Mouse (Mus musculus): Measurements from ENCODE around the gene Glt8d2. TPM values are rescaled to one million over a fixed set of nuclear protein-coding genes. Genes with fewer than 3 reads are reported as not detected.

Glt8d2 gene
- 3.0 and 4.1 TPM in 2 replicates for polyA plus RNA-seq (2015; fragmentation: Nextera tagmentation; extraction: Ambion mirVana)

GRCm38 (mm10) chr10:82690494-82690893 is at the start of gene Glt8d2:
Gene Glt8d2, minus strand, starts transcription at chr10:82690650.
- Histone ChIP-seq H3K27me3 (ENCODE audit: insufficient read depth, low read length) (no peaks in the 10 kb centered on the region), H3K4me2 (replicated peaks; ENCODE audit: low read depth, low read length) (peak within 1 kb of the TSS; percentile 46), H3K9me3 (ENCODE audit: low read length) (no peaks in the 10 kb centered on the region), H3K9ac (replicated peaks; ENCODE audit: low read length) (peak within 1 kb of the TSS; percentile 52), H3K27ac (ENCODE audit: low read length) (no peak within 1 kb of the TSS), H3K36me3 (ENCODE audit: insufficient read depth, low read length) (no peaks in the 10 kb centered on the region), H3K4me1 (ENCODE audit: insufficient read depth, low read length) (no peaks in the 10 kb centered on the region), H3K4me3 (ENCODE audit: low read length) (peak within 1 kb of the TSS; percentile 28)
- ATAC-seq (ENCODE audit: low FRiP score, low TSS enrichment), result peak; percentile 86
- WGBS, result 3% methylated on average over 14 of the region's 14 CpGs

DNA sequence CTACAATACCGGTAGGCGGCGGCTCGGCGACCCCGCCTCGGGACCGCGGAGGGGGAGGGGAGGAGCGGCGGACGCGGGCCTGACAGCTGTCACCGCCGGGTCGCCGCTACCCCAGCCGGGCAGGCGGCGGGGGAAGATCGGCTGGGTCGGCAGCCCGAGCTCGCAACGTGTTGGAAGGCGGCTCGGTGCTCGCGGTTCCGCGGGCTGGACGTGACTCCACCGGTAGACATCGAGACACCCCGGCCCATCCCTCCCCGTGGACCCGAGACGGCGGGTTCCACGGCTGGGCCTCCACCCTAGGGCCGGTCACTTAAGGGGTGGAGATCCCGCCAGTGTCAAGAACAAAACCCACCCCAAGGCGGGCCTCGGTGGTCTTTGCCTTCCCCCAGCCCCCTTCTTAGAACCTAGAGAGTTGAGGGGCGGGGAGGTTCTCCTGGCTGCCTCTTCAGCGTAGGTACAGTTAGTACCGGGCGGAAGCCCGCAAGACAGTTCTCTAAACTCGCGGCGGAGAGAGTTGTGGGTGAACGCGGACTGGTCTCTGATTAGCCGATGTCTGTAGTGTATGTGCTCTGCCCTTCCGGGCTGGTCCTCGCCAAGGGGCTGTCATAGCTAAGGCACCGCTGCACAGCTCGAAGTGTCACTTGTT is 9.0 kb upstream of the Glt8d2 start:
- WGBS, result under 1% methylated on average over 51 of the region's 59 CpGs
- Histone ChIP-seq H3K4me2 (replicated peaks; ENCODE audit: low read depth, low read length) (peak overlapping the region; percentile 85), H3K27ac (ENCODE audit: low read length) (peak overlapping the region; percentile 34; the same call in 1 of the 2 replicates), H3K4me3 (ENCODE audit: low read length) (peak overlapping the region; percentile 96), H3K36me3 (ENCODE audit: insufficient read depth, low read length) (peaks cover 6% of the 10 kb centered on the region; the same call in 1 of the 2 replicates), H3K4me1 (ENCODE audit: insufficient read depth, low read length) (peaks cover 27% of the 10 kb centered on the region), H3K9me3 (ENCODE audit: low read length) (no peaks in the 10 kb centered on the region), H3K9ac (replicated peaks; ENCODE audit: low read length) (peak overlapping the region; percentile 81), H3K27me3 (ENCODE audit: insufficient read depth, low read length) (no peaks in the 10 kb centered on the region)
- peak; percentile 62 for ATAC-seq (ENCODE audit: low FRiP score, low TSS enrichment)

DNA sequence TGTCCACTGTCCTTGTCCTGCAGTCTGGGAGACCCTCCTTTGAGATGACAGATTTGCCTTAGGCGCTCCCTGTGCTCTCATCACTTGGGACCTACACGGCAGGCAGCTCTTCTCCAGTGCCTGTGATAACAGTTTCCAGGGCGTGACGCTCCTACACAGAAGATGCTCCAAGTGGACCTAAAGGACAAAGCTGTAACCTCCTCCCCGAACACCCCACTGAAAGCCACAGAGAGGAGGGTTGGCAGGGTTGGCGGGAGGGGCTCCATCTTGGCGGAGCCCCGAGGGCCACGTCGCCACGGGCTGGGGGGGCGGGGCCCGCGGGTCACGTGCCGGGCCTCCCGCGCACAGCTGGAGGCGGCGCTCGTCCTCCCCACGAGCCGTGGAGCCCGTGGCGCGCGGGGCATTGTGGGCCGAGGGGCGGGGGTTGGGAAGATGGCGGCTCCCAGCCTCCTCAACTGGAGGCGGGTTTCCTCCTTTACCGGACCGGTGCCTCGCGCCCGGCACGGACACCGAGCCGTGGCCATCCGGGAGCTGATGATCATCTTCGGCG is 8.3 kb upstream of the Glt8d2 start:
- no peaks in the 10 kb centered on the region for H3K9me3 ChIP-seq (ENCODE audit: low read length)
- H3K9ac ChIP-seq (replicated peaks; ENCODE audit: low read length), result peak overlapping the region; percentile 81
- no peaks in the 10 kb centered on the region for H3K27me3 ChIP-seq (ENCODE audit: insufficient read depth, low read length)
- peak overlapping the region; percentile 41; the same call in 1 of the 2 replicates for H3K27ac ChIP-seq (ENCODE audit: low read length)
- under 1% methylated on average over 39 of the region's 42 CpGs for WGBS
- H3K4me1 ChIP-seq (ENCODE audit: insufficient read depth, low read length), result peaks cover 27% of the 10 kb centered on the region
- H3K4me2 ChIP-seq (replicated peaks; ENCODE audit: low read depth, low read length), result peak overlapping the region; percentile 85
- peak overlapping the region; percentile 96 for H3K4me3 ChIP-seq (ENCODE audit: low read length)
- H3K36me3 ChIP-seq (ENCODE audit: insufficient read depth, low read length), result peaks cover 3% of the 10 kb centered on the region; the same call in 1 of the 2 replicates
- peak; percentile 95 for ATAC-seq (ENCODE audit: low FRiP score, low TSS enrichment)

GRCm38 (mm10) chr10:82697305-82697898 is 7.0 kb upstream of the Glt8d2 start:
- 72% methylated on average over 3 of the region's 3 CpGs for WGBS
- Histone ChIP-seq H3K27ac (ENCODE audit: low read length) (0 out of 2 replicates have a peak overlapping the region, but pooled peaks have one; percentile 30), H3K9me3 (ENCODE audit: low read length) (no peaks in the 10 kb centered on the region), H3K4me2 (replicated peaks; ENCODE audit: low read depth, low read length) (no peak overlapping the region), H3K4me3 (ENCODE audit: low read length) (no peak overlapping the region), H3K27me3 (ENCODE audit: insufficient read depth, low read length) (no peaks in the 10 kb centered on the region), H3K4me1 (ENCODE audit: insufficient read depth, low read length) (peaks cover 27% of the 10 kb centered on the region), H3K36me3 (ENCODE audit: insufficient read depth, low read length) (peaks cover 3% of the 10 kb centered on the region; the same call in 1 of the 2 replicates), H3K9ac (replicated peaks; ENCODE audit: low read length) (no peak overlapping the region)
- ATAC-seq (ENCODE audit: low FRiP score, low TSS enrichment), result no peak

- H3K36me3 ChIP-seq (ENCODE audit: insufficient read depth, low read length), result 0 out of 2 replicates have a peak, but pooled peaks cover 3% of the 10 kb centered on the region
- H3K27me3 ChIP-seq (ENCODE audit: insufficient read depth, low read length), result no peaks in the 10 kb centered on the region
- H3K9me3 ChIP-seq (ENCODE audit: low read length), result no peaks in the 10 kb centered on the region
- no peak for ATAC-seq (ENCODE audit: low FRiP score, low TSS enrichment)
- no peak overlapping the region for H3K9ac ChIP-seq (replicated peaks; ENCODE audit: low read length)
- no peak overlapping the region for H3K4me3 ChIP-seq (ENCODE audit: low read length)
- no peak overlapping the region for H3K4me2 ChIP-seq (replicated peaks; ENCODE audit: low read depth, low read length)
- H3K4me1 ChIP-seq (ENCODE audit: insufficient read depth, low read length), result peaks cover 27% of the 10 kb centered on the region
- 62% methylated on average over 4 of the region's 4 CpGs for WGBS
- H3K27ac ChIP-seq (ENCODE audit: low read length), result 0 out of 2 replicates have a peak overlapping the region, but pooled peaks have one; percentile 14
These were observed 6.1 kb upstream of the Glt8d2 start for GRCm38 (mm10) chr10:82696453-82697079.

- H3K27me3 ChIP-seq (ENCODE audit: insufficient read depth, low read length), result no peaks in the 10 kb centered on the region
- H3K4me2 ChIP-seq (replicated peaks; ENCODE audit: low read depth, low read length), result no peak within 1 kb of the TSS
- no peak within 1 kb of the TSS for H3K9ac ChIP-seq (replicated peaks; ENCODE audit: low read length)
- WGBS, result 68% methylated on average over 5 of the region's 5 CpGs
- H3K27ac ChIP-seq (ENCODE audit: low read length), result 0 out of 2 replicates have a peak within 1 kb of the TSS, but pooled peaks have one; percentile 14
- no peaks in the 10 kb centered on the region for H3K36me3 ChIP-seq (ENCODE audit: insufficient read depth, low read length)
- ATAC-seq (ENCODE audit: low FRiP score, low TSS enrichment), result no peak
- peaks cover 27% of the 10 kb centered on the region for H3K4me1 ChIP-seq (ENCODE audit: insufficient read depth, low read length)
- no peaks in the 10 kb centered on the region for H3K9me3 ChIP-seq (ENCODE audit: low read length)
- no peak within 1 kb of the TSS for H3K4me3 ChIP-seq (ENCODE audit: low read length)
These were observed 5.5 kb upstream of the Glt8d2 start, which contains the start of gene Hcfc2 for GRCm38 (mm10) chr10:82695956-82696355. Gene Hcfc2, plus strand, starts transcription at chr10:82696160.

DNA sequence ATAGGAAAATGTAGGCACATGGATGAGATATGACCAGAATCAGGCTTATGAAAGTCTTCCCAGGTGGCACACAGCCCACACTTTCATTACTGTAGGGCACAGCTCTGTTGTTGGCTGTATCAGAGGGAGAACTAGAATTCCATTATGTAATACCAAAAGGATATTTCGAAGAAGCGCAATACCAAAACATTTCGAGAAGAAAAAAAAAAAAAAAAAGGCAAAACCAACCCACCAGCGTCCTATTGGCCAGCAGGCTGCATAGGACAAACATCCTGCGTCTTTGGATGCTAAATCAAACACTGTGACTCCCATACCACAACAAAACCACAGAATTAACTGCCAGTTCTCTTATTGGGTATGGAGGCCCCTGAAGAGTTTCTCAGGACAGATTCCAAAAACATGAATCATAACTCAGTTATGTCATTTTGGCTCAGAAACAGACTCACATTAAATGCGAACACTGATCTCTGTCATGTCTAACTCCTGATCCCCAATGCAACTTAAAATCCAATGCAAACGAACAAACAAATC is 704 bp downstream of the Glt8d2 start:
- H3K27ac ChIP-seq (ENCODE audit: low read length), result no peak overlapping the region
- no peaks in the 10 kb centered on the region for H3K27me3 ChIP-seq (ENCODE audit: insufficient read depth, low read length)
- WGBS, result 56% methylated on average over 7 of the region's 7 CpGs
- peak overlapping the region; percentile 52; the same call in 1 of the 2 replicates for H3K9ac ChIP-seq (replicated peaks; ENCODE audit: low read length)
- no peak for ATAC-seq (ENCODE audit: low FRiP score, low TSS enrichment)
- no peaks in the 10 kb centered on the region for H3K9me3 ChIP-seq (ENCODE audit: low read length)
- no peaks in the 10 kb centered on the region for H3K4me1 ChIP-seq (ENCODE audit: insufficient read depth, low read length)
- peak overlapping the region; percentile 28 for H3K4me3 ChIP-seq (ENCODE audit: low read length)
- no peaks in the 10 kb centered on the region for H3K36me3 ChIP-seq (ENCODE audit: insufficient read depth, low read length)
- H3K4me2 ChIP-seq (replicated peaks; ENCODE audit: low read depth, low read length), result peak overlapping the region; percentile 46

DNA sequence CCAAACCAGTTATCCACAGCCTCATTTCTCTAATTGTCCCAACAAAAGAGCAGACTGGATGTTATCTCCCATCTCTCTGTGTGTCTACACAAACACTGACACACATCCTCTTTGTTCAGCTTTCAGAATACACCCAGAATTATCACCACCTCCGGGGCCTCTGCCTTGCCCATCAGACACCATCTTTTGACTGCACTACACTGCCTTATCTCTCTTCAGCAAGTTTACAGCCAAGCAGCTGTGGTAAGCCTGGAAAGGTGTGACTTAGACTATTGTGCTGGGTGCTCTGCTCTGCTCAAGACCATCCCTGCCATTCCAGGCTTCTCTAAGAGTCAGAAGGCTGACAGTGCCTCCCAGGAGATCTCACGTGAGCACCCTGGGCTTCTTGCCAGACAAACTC is 5.0 kb downstream of the Glt8d2 start:
- Histone ChIP-seq H3K4me1 (ENCODE audit: insufficient read depth, low read length) (no peaks in the 10 kb centered on the region), H3K27ac (ENCODE audit: low read length) (no peak overlapping the region), H3K4me2 (replicated peaks; ENCODE audit: low read depth, low read length) (no peak overlapping the region), H3K36me3 (ENCODE audit: insufficient read depth, low read length) (no peaks in the 10 kb centered on the region), H3K27me3 (ENCODE audit: insufficient read depth, low read length) (no peaks in the 10 kb centered on the region), H3K9ac (replicated peaks; ENCODE audit: low read length) (no peak overlapping the region), H3K4me3 (ENCODE audit: low read length) (no peak overlapping the region), H3K9me3 (ENCODE audit: low read length) (no peaks in the 10 kb centered on the region)
- WGBS, result 66% methylated on average over 2 of the region's 2 CpGs
- ATAC-seq (ENCODE audit: low FRiP score, low TSS enrichment), result no peak

DNA sequence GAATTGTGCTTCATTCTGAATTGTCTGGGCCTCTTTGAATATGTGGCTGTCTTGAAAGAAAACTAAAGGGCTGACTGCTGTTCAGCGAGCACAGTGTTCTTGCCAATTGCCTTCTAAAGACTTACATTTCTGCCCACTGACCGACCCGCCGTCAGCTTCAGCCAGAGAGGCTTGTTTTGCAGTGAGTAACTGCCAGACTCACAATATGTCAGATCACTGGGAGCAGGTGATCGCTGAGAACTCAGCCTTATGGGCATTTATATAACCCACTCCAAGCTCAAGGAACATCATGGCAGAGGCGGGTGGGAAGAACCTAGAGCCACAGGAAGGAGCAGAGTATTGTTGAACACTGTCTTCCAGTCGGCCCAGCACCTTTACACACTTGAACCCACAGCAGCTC is 8.8 kb downstream of the Glt8d2 start:
- no peaks in the 10 kb centered on the region for H3K27me3 ChIP-seq (ENCODE audit: insufficient read depth, low read length)
- no peak overlapping the region for H3K27ac ChIP-seq (ENCODE audit: low read length)
- no peak overlapping the region for H3K4me2 ChIP-seq (replicated peaks; ENCODE audit: low read depth, low read length)
- no peaks in the 10 kb centered on the region for H3K9me3 ChIP-seq (ENCODE audit: low read length)
- WGBS, result 81% methylated on average over 7 of the region's 7 CpGs
- H3K36me3 ChIP-seq (ENCODE audit: insufficient read depth, low read length), result no peaks in the 10 kb centered on the region
- no peak overlapping the region for H3K4me3 ChIP-seq (ENCODE audit: low read length)
- no peak overlapping the region for H3K9ac ChIP-seq (replicated peaks; ENCODE audit: low read length)
- no peak for ATAC-seq (ENCODE audit: low FRiP score, low TSS enrichment)
- H3K4me1 ChIP-seq (ENCODE audit: insufficient read depth, low read length), result no peaks in the 10 kb centered on the region
